In genomic region chr2:135161673-135162072, GRCm38 (mm10) we compare ENCODE assay signal across 24 mouse cellular contexts.
DNase-seq lines count a peak whose midpoint lies in the region; ATAC-seq and TF ChIP-seq lines count a peak whose summit lies in the region.
"Had no signal": no experiment of that assay in that cellular context is flagged by ENCODE, and none has a peak within 500 bp of the region (broad histone marks: within the 10 kb centered on the region; RNA-seq: fewer than 3 reads in every experiment).

No protein-coding gene starts in this region.

- H3K4me2 ChIP-seq in liver, embryonic 14.5 days (ENCODE audit: low read depth) = no peak overlapping the region
- H3K4me2 ChIP-seq in liver, embryonic 11.5 days = no peak overlapping the region
- no peak overlapping the region for H3K4me2 ChIP-seq in liver, embryonic 16.5 days (ENCODE audit: low read depth, low read length)
- H3K4me2 ChIP-seq: embryonic facial prominence, embryonic 13.5 days; embryonic facial prominence, embryonic 15.5 days; forebrain, embryonic 12.5 days had no signal

- ATAC-seq in liver, embryonic 14.5 days (ENCODE audit: insufficient read depth) = peak; percentile 65
- no peak for ATAC-seq in liver, embryonic 11.5 days (replicated peaks; ENCODE audit: low FRiP score)
- peak; percentile 39; the same call in 1 of the 2 replicates for ATAC-seq in liver, embryonic 16.5 days (ENCODE audit: low read depth)
- ATAC-seq: forebrain, embryonic 14.5 days; forebrain, embryonic 16.5 days had no signal

- no peaks in the 10 kb centered on the region for H3K36me3 ChIP-seq in liver, embryonic 14.5 days (replicated peaks; ENCODE audit: control insufficient read depth, insufficient read depth, low read depth)
- no peaks in the 10 kb centered on the region for H3K36me3 ChIP-seq in liver, embryonic 11.5 days (ENCODE audit: control insufficient read depth, insufficient read depth, low read length)
- H3K36me3 ChIP-seq in liver, embryonic 16.5 days (ENCODE audit: control insufficient read depth, insufficient read depth) = no peaks in the 10 kb centered on the region
- H3K36me3 ChIP-seq: embryonic facial prominence, embryonic 13.5 days; embryonic facial prominence, embryonic 15.5 days; forebrain, embryonic 10.5 days; forebrain, embryonic 12.5 days had no signal

- no peak overlapping the region for H3K27ac ChIP-seq in liver, embryonic 14.5 days
- no peak overlapping the region for H3K27ac ChIP-seq in liver, embryonic 11.5 days (ENCODE audit: low read depth, low read length)
- no peak overlapping the region for H3K27ac ChIP-seq in liver, embryonic 16.5 days (ENCODE audit: low read length)
- H3K27ac ChIP-seq: embryonic facial prominence, embryonic 13.5 days; embryonic facial prominence, embryonic 15.5 days; forebrain, embryonic 10.5 days; forebrain, embryonic 12.5 days had no signal

- no peak for DNase-seq in liver, embryonic 14.5 days (ENCODE audit: low read depth in 3 of 3, low spot score in 3 of 3)
- no peak for DNase-seq in liver, embryonic 11.5 days (ENCODE audit: low spot score)
- no peak for DNase-seq in liver
- peak; percentile 6 for DNase-seq in c-Kit-positive CD71-positive TER-119-positive erythroid progenitor cells, embryonic 14.5 days (ENCODE audit: low spot score)
- DNase-seq in kidney, postnatal 14 days = no peak
- DNase-seq in layer of hippocampus, postnatal 10 days (ENCODE audit: low spot score in 2 of 2) = no peak
- DNase-seq: adrenal gland, adult 2 months; adrenal gland, postnatal 10 days; adrenal gland, postnatal 25 days; cerebellum, adult 11 months; cerebellum, adult 18-20 months; cerebellum, adult 8-10 months; cerebellum, adult 9-11 months; cerebellum, postnatal 14 days; cerebellum, postnatal 36 days; embryo, embryonic 11 days had no signal

- no peaks in the 10 kb centered on the region; a peak in 1 of 4 replicates for H3K4me1 ChIP-seq in liver, embryonic 14.5 days (replicated peaks; ENCODE audit: control insufficient read depth in 2 of 2, insufficient read depth in 2 of 2, low read length in 1 of 2)
- no peaks in the 10 kb centered on the region for H3K4me1 ChIP-seq in liver, embryonic 11.5 days (replicated peaks; ENCODE audit: control insufficient read depth, insufficient read depth, low read length)
- no peaks in the 10 kb centered on the region for H3K4me1 ChIP-seq in liver, embryonic 16.5 days (ENCODE audit: control insufficient read depth, low read depth, low read length)
- H3K4me1 ChIP-seq: embryonic facial prominence, embryonic 13.5 days; embryonic facial prominence, embryonic 15.5 days; forebrain, embryonic 10.5 days; forebrain, embryonic 12.5 days had no signal

- H3K9me3 ChIP-seq in liver, embryonic 14.5 days (ENCODE audit: control insufficient read depth, low read length) = no peaks in the 10 kb centered on the region
- H3K9me3 ChIP-seq in liver, embryonic 11.5 days (ENCODE audit: control insufficient read depth, low read length) = no peaks in the 10 kb centered on the region
- H3K9me3 ChIP-seq in liver, embryonic 16.5 days (replicated peaks; ENCODE audit: control insufficient read depth, low read length) = no peaks in the 10 kb centered on the region
- H3K9me3 ChIP-seq: embryonic facial prominence, embryonic 13.5 days; embryonic facial prominence, embryonic 15.5 days; forebrain, embryonic 10.5 days; forebrain, embryonic 12.5 days had no signal

- H3K27me3 ChIP-seq in liver, embryonic 14.5 days (ENCODE audit: control insufficient read depth, insufficient read depth, low read length) = no peaks in the 10 kb centered on the region
- H3K27me3 ChIP-seq in liver, embryonic 11.5 days (replicated peaks; ENCODE audit: control insufficient read depth, insufficient read depth, low read length) = no peaks in the 10 kb centered on the region
- H3K27me3 ChIP-seq in liver, embryonic 16.5 days (ENCODE audit: control insufficient read depth, insufficient read depth, low read depth, low read length) = no peaks in the 10 kb centered on the region
- H3K27me3 ChIP-seq: embryonic facial prominence, embryonic 13.5 days; embryonic facial prominence, embryonic 15.5 days; forebrain, embryonic 12.5 days had no signal

- no peak overlapping the region for H3K9ac ChIP-seq in liver, embryonic 14.5 days (replicated peaks)
- H3K9ac ChIP-seq in liver, embryonic 11.5 days (ENCODE audit: low read depth, low read length) = no peak overlapping the region
- H3K9ac ChIP-seq in liver, embryonic 16.5 days (ENCODE audit: low read depth, low read length) = no peak overlapping the region
- H3K9ac ChIP-seq: embryonic facial prominence, embryonic 13.5 days; embryonic facial prominence, embryonic 15.5 days; forebrain, embryonic 12.5 days had no signal

- TF ChIP-seq EP300 in liver, embryonic 14.5 days (IDR thresholded peaks at IDR 0.05; ENCODE audit: low read depth) = peak; percentile 51

- WGBS in liver, embryonic 14.5 days (ENCODE audit: insufficient replicate concordance) = 43% methylated on average over 4 of the region's 4 CpGs
- WGBS in liver, embryonic 11.5 days = 74% methylated on average over 4 of the region's 4 CpGs
- WGBS in liver, embryonic 16.5 days (ENCODE audit: insufficient replicate concordance) = 53% methylated on average over 4 of the region's 4 CpGs

- no peak overlapping the region for H3K4me3 ChIP-seq in liver, embryonic 14.5 days (ENCODE audit: insufficient read depth in 1 of 2, low read depth in 2 of 2, low read length in 2 of 2)
- H3K4me3 ChIP-seq in liver, embryonic 11.5 days (ENCODE audit: low read depth, low read length) = no peak overlapping the region
- no peak overlapping the region for H3K4me3 ChIP-seq in liver, embryonic 16.5 days (ENCODE audit: low read depth, low read length)
- H3K4me3 ChIP-seq: embryonic facial prominence, embryonic 13.5 days; embryonic facial prominence, embryonic 15.5 days; erythroblast, embryonic 14.5 days; forebrain, embryonic 10.5 days; forebrain, embryonic 12.5 days had no signal

- no peak for TF ChIP-seq CTCF in liver, embryonic 14.5 days (IDR thresholded peaks at IDR 0.05; ENCODE audit: low read depth)
